Mouse (Mus musculus): ENCODE measurements at regions not wholly inside any gene's neighbourhood (a gene's known extent, or its start where the extent isn't known, plus 50 kb on each side); places are given as distances from the start of the nearest gene placed in this dataset.

GRCm38 (mm10) chr14:13146959-13147535 is 137.5 kb upstream of the Synpr start:
- Histone ChIP-seq H3K36me3 (ENCODE audit: insufficient read depth, low read length) (no peaks in the 10 kb centered on the region), H3K9ac (replicated peaks; ENCODE audit: low read depth) (no peak overlapping the region), H3K27me3 (replicated peaks; ENCODE audit: insufficient read depth, low read length) (no peaks in the 10 kb centered on the region), H3K4me3 (ENCODE audit: low read depth, low read length) (no peak overlapping the region), H3K9me3 (ENCODE audit: low read length) (no peaks in the 10 kb centered on the region), H3K4me2 (replicated peaks; ENCODE audit: low read depth, low read length) (no peak overlapping the region), H3K27ac (ENCODE audit: low read length) (no peak overlapping the region), H3K4me1 (ENCODE audit: insufficient read depth, low read depth, low read length) (no peaks in the 10 kb centered on the region)
- 68% methylated on average over 4 of the region's 4 CpGs for WGBS
- ATAC-seq (no peak), DNase-seq (ENCODE audit: low spot score) (no peak)
- no peak for TF ChIP-seq CTCF (IDR thresholded peaks at IDR 0.05)
- TF ChIP-seq EP300 (IDR thresholded peaks at IDR 0.05), result no peak

GRCm38 (mm10) chr14:13149617-13150016 is 135.0 kb upstream of the Synpr start:
- no peak overlapping the region for H3K9ac ChIP-seq (replicated peaks; ENCODE audit: low read depth)
- DNase-seq (ENCODE audit: low spot score), result no peak
- no peak overlapping the region for H3K4me3 ChIP-seq (ENCODE audit: low read depth, low read length)
- no peaks in the 10 kb centered on the region for H3K36me3 ChIP-seq (ENCODE audit: insufficient read depth, low read length)
- no peak overlapping the region for H3K27ac ChIP-seq (ENCODE audit: low read length)
- H3K4me1 ChIP-seq (ENCODE audit: insufficient read depth, low read depth, low read length), result no peaks in the 10 kb centered on the region
- H3K4me2 ChIP-seq (replicated peaks; ENCODE audit: low read depth, low read length), result no peak overlapping the region
- TF ChIP-seq CTCF (IDR thresholded peaks at IDR 0.05), result no peak
- TF ChIP-seq EP300 (IDR thresholded peaks at IDR 0.05), result no peak
- ATAC-seq, result no peak
- WGBS, result 65% methylated on average over 1 of the region's 1 CpGs
- H3K27me3 ChIP-seq (replicated peaks; ENCODE audit: insufficient read depth, low read length), result no peaks in the 10 kb centered on the region
- H3K9me3 ChIP-seq (ENCODE audit: low read length), result no peaks in the 10 kb centered on the region

GRCm38 (mm10) chr14:13151672-13152071 is 132.9 kb upstream of the Synpr start:
- H3K9ac ChIP-seq (replicated peaks; ENCODE audit: low read depth), result no peak overlapping the region
- ATAC-seq, result no peak
- no peak overlapping the region for H3K4me2 ChIP-seq (replicated peaks; ENCODE audit: low read depth, low read length)
- H3K36me3 ChIP-seq (ENCODE audit: insufficient read depth, low read length), result no peaks in the 10 kb centered on the region
- DNase-seq (ENCODE audit: low spot score), result no peak
- H3K9me3 ChIP-seq (ENCODE audit: low read length), result no peaks in the 10 kb centered on the region
- 69% methylated on average over 1 of the region's 1 CpGs for WGBS
- no peaks in the 10 kb centered on the region for H3K27me3 ChIP-seq (replicated peaks; ENCODE audit: insufficient read depth, low read length)
- H3K4me3 ChIP-seq (ENCODE audit: low read depth, low read length), result no peak overlapping the region
- TF ChIP-seq CTCF (IDR thresholded peaks at IDR 0.05) (no peak), EP300 (IDR thresholded peaks at IDR 0.05) (no peak)
- no peaks in the 10 kb centered on the region for H3K4me1 ChIP-seq (ENCODE audit: insufficient read depth, low read depth, low read length)
- no peak overlapping the region for H3K27ac ChIP-seq (ENCODE audit: low read length)

- Histone ChIP-seq H3K4me3 (ENCODE audit: low read depth, low read length) (no peak overlapping the region), H3K9me3 (ENCODE audit: low read length) (no peaks in the 10 kb centered on the region), H3K4me2 (replicated peaks; ENCODE audit: low read depth, low read length) (no peak overlapping the region), H3K4me1 (ENCODE audit: insufficient read depth, low read depth, low read length) (no peaks in the 10 kb centered on the region), H3K9ac (replicated peaks; ENCODE audit: low read depth) (no peak overlapping the region), H3K36me3 (ENCODE audit: insufficient read depth, low read length) (no peaks in the 10 kb centered on the region), H3K27me3 (replicated peaks; ENCODE audit: insufficient read depth, low read length) (no peaks in the 10 kb centered on the region), H3K27ac (ENCODE audit: low read length) (no peak overlapping the region)
- 54% methylated on average over 3 of the region's 3 CpGs for WGBS
- DNase-seq (ENCODE audit: low spot score) (no peak), ATAC-seq (no peak)
- no peak for TF ChIP-seq CTCF (IDR thresholded peaks at IDR 0.05)
- no peak for TF ChIP-seq EP300 (IDR thresholded peaks at IDR 0.05)
These were observed 108.4 kb upstream of the Synpr start for GRCm38 (mm10) chr14:13176149-13176548.

GRCm38 (mm10) chr14:13177906-13178305 is 106.7 kb upstream of the Synpr start:
- 93% methylated on average over 1 of the region's 1 CpGs for WGBS
- H3K36me3 ChIP-seq (ENCODE audit: insufficient read depth, low read length), result no peaks in the 10 kb centered on the region

GRCm38 (mm10) chr14:13190801-13191200 is 93.8 kb upstream of the Synpr start:
- no peak overlapping the region for H3K27ac ChIP-seq (ENCODE audit: low read length)
- H3K4me2 ChIP-seq (replicated peaks; ENCODE audit: low read depth, low read length), result no peak overlapping the region
- H3K4me3 ChIP-seq (ENCODE audit: low read depth, low read length), result no peak overlapping the region
- DNase-seq (ENCODE audit: low spot score) (no peak), ATAC-seq (no peak)
- H3K36me3 ChIP-seq (ENCODE audit: insufficient read depth, low read length), result no peaks in the 10 kb centered on the region
- H3K9ac ChIP-seq (replicated peaks; ENCODE audit: low read depth), result no peak overlapping the region
- WGBS, result 65% methylated on average over 1 of the region's 1 CpGs
- no peaks in the 10 kb centered on the region for H3K27me3 ChIP-seq (replicated peaks; ENCODE audit: insufficient read depth, low read length)
- no peaks in the 10 kb centered on the region for H3K4me1 ChIP-seq (ENCODE audit: insufficient read depth, low read depth, low read length)
- TF ChIP-seq CTCF (IDR thresholded peaks at IDR 0.05) (no peak), EP300 (IDR thresholded peaks at IDR 0.05) (no peak)
- no peaks in the 10 kb centered on the region for H3K9me3 ChIP-seq (ENCODE audit: low read length)

More at GRCm38 (mm10) chr14:13177906-13178305, 106.7 kb upstream of the Synpr start:
- Histone ChIP-seq H3K9me3 (ENCODE audit: low read length) (no peaks in the 10 kb centered on the region), H3K27ac (ENCODE audit: low read length) (no peak overlapping the region), H3K4me3 (ENCODE audit: low read depth, low read length) (no peak overlapping the region), H3K4me2 (replicated peaks; ENCODE audit: low read depth, low read length) (no peak overlapping the region), H3K4me1 (ENCODE audit: insufficient read depth, low read depth, low read length) (no peaks in the 10 kb centered on the region), H3K9ac (replicated peaks; ENCODE audit: low read depth) (no peak overlapping the region), H3K27me3 (replicated peaks; ENCODE audit: insufficient read depth, low read length) (no peaks in the 10 kb centered on the region)
- no peak for DNase-seq (ENCODE audit: low spot score)
- TF ChIP-seq CTCF (IDR thresholded peaks at IDR 0.05), result no peak
- TF ChIP-seq EP300 (IDR thresholded peaks at IDR 0.05), result no peak
- no peak for ATAC-seq

- ATAC-seq, result no peak
- H3K4me2 ChIP-seq (replicated peaks; ENCODE audit: low read depth, low read length), result no peak overlapping the region
- H3K27me3 ChIP-seq (replicated peaks; ENCODE audit: insufficient read depth, low read length), result no peaks in the 10 kb centered on the region
- no peaks in the 10 kb centered on the region for H3K36me3 ChIP-seq (ENCODE audit: insufficient read depth, low read length)
- no peak overlapping the region for H3K4me3 ChIP-seq (ENCODE audit: low read depth, low read length)
- no peak overlapping the region for H3K27ac ChIP-seq (ENCODE audit: low read length)
- no peak overlapping the region for H3K9ac ChIP-seq (replicated peaks; ENCODE audit: low read depth)
- TF ChIP-seq CTCF (IDR thresholded peaks at IDR 0.05) (no peak), EP300 (IDR thresholded peaks at IDR 0.05) (no peak)
- WGBS, result 58% methylated on average over 1 of the region's 1 CpGs
- H3K4me1 ChIP-seq (ENCODE audit: insufficient read depth, low read depth, low read length), result no peaks in the 10 kb centered on the region
- no peak for DNase-seq (ENCODE audit: low spot score)
- H3K9me3 ChIP-seq (ENCODE audit: low read length), result no peaks in the 10 kb centered on the region
These were observed 91.8 kb upstream of the Synpr start for GRCm38 (mm10) chr14:13192746-13193145.

Measured in lung, postnatal 0 days (tissue).